Mouse (Mus musculus) thymus, adult 2 months (tissue): Measurements from ENCODE around the gene Kif5a. TPM values are rescaled to one million over a fixed set of nuclear protein-coding genes. Genes with fewer than 3 reads are reported as not detected.

Experiments used
- DNase-seq: peaks from one replicate; pipeline ENCODE4 v3.0.0; 2021
- H3K27ac ChIP-seq: fragments of 200-500 bp; 2 replicates; pipeline ENCODE4 v1.5.1; 2012; ENCODE audit warnings: low read length, control low read depth; ENCODE audit not compliant: control insufficient read depth, insufficient read depth
- H3K27me3 ChIP-seq: fragments of 200-500 bp; 2 replicates; pipeline ENCODE4 v1.6.1; 2012; ENCODE audit warnings: mild to moderate bottlenecking, low read length, moderate library complexity, mixed read lengths; ENCODE audit not compliant: control insufficient read depth, insufficient read depth
- H3K36me3 ChIP-seq: fragments of 200-500 bp; 2 replicates; pipeline ENCODE4 v1.6.1; 2012; ENCODE audit warnings: mild to moderate bottlenecking, low read length, moderate library complexity; ENCODE audit not compliant: control insufficient read depth, insufficient read depth
- H3K4me1 ChIP-seq: fragments of 200-500 bp; replicated peaks from 2 replicates; pipeline ENCODE4 v1.6.1; 2012; ENCODE audit warnings: low read length; ENCODE audit not compliant: control insufficient read depth, insufficient read depth
- H3K4me3 ChIP-seq: fragments of 200-500 bp; 2 replicates; pipeline ENCODE4 v1.5.1; 2012; ENCODE audit warnings: mild to moderate bottlenecking, low read length, control low read depth, moderate library complexity; ENCODE audit not compliant: control insufficient read depth, insufficient read depth
- CTCF ChIP-seq: fragments of 200-500 bp; IDR thresholded peaks from 2 replicates; pipeline ENCODE4 v1.5.1; 2012; ENCODE audit warnings: mild to moderate bottlenecking, control low read depth, low read length, moderate library complexity, borderline replicate concordance; ENCODE audit not compliant: control insufficient read depth, poor library complexity, insufficient read depth; ENCODE audit errors: extremely low read depth
- POLR2A ChIP-seq: fragments of 200-500 bp; IDR thresholded peaks from 2 replicates; pipeline ENCODE4 v1.6.1; 2012; ENCODE audit warnings: mild to moderate bottlenecking, low read length, control low read depth, moderate library complexity; ENCODE audit not compliant: control insufficient read depth, poor library complexity, insufficient read depth; ENCODE audit errors: extremely low read depth
- WGBS: fragments of 180-500 bp; shearing (Covaris S2); methylation state at CpG from one replicate; pipeline ENCODE4 v1.1.7; 2018; 5-methylcytosine and 5-hydroxymethylcytosine counted together
- polyA plus RNA-seq: library from polyadenylated mRNA; depleted of rRNA; stranded (reverse); fragments of >200 nt; gene quantifications from 2 replicates; pipeline ENCODE4 v1.2.3, GENCODE M21; 2012

The Kif5a gene
- polyA plus RNA-seq, 1 experiment, result 1.5 TPM

DNA sequence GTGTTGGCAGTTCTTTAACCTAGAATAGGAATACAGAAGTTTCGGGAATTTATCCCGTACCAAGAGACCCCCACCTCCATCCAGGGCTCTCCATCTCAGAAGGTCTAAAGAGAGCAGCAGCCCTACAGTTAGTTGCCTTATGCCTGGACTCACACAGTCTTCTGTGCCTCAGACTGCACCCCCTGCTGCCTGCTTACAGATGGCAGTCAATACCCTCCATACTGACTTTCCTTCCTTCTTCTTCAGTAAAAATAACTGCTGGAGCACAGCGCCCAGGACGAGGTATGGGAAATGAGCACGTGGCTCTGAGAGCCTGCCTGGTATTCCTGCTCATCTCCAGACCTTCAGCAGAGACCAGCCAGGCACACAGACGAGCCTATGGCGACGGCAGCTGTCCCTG, 62.9 kb downstream of the Kif5a start:
- no peak for DNase-seq
- Histone ChIP-seq H3K36me3 (peaks cover 11% of the 10 kb centered on the region; the same call in 1 of the 2 replicates), H3K27me3 (no peaks in the 10 kb centered on the region), H3K27ac (no peak overlapping the region), H3K4me1 (peaks cover 3% of the 10 kb centered on the region), H3K4me3 (no peak overlapping the region)
- TF ChIP-seq POLR2A (no peak), CTCF (no peak)
- WGBS, result 93% methylated on average over 8 of the region's 8 CpGs

DNA sequence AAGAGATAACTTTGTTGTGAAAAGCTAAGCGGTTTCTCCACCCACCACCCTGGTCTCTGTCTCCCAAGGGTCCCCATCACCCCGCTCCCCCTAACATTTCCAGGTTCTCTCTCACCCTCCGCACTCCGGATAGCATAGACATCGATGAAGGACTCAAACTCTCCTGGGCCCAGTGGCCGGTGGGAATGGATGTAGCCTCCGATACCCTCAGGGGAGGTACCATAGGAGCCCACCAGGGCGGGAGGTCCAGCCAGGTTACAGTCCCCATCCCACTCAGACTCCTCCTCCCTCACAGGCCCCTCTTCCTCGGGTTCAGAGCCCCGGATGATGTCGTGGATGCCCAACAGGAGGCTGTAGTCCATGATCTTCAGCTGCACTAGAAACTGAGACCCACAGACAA, 63.7 kb downstream of the Kif5a start:
- no peak for DNase-seq
- Histone ChIP-seq H3K4me3 (no peak overlapping the region), H3K27ac (no peak overlapping the region), H3K4me1 (peaks cover 11% of the 10 kb centered on the region), H3K27me3 (no peaks in the 10 kb centered on the region), H3K36me3 (peaks cover 5% of the 10 kb centered on the region; the same call in 1 of the 2 replicates)
- WGBS, result 95% methylated on average over 11 of the region's 11 CpGs
- no peak for TF ChIP-seq POLR2A

DNA sequence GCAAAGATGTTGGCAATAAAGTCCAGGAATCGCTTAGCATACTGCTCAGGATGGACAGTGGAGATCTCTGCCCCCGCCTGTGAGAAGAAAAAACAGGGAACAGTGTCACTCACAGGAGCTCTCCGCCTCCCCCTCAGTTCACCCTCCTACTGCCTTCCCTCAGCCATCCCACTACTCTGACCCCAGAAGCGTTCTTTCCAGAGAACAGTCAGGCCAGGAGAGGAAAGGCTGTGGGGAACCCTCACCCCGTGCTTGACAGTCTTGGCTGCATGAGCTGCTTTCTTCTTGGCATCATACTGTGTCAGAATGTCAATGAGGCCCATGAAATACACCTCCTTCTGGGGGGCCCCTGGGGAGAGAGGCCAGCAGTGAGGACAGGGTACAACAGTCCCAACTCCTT, 64.1 kb downstream of the Kif5a start:
- H3K36me3 ChIP-seq, result peaks cover 4% of the 10 kb centered on the region; the same call in 1 of the 2 replicates
- no peak overlapping the region for H3K4me3 ChIP-seq
- H3K27ac ChIP-seq, result no peak overlapping the region
- H3K27me3 ChIP-seq, result no peaks in the 10 kb centered on the region
- H3K4me1 ChIP-seq, result peaks cover 15% of the 10 kb centered on the region
- 93% methylated on average over 5 of the region's 5 CpGs for WGBS
- TF ChIP-seq CTCF, result no peak
- TF ChIP-seq POLR2A, result no peak
- no peak for DNase-seq

DNA sequence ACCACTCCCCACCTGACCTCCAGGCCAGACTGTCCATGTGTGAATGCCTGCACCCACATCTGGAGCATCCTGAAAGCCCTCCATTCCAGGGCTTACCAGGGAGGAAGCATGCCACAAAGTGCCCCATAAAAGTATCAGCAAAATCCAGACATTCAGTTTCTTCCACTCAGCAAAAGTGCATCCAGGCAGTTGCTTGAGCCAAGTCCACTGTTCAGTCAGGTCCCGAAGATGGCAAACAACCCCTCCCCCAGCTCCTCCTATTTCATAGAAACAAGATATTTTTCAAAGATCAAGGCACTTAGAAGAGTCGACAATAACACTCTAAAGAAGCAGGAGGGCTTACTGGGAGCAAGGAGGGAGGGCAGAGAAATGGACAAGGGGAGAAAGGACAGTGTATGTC, 64.7 kb downstream of the Kif5a start:
- TF ChIP-seq POLR2A, result no peak
- no peak for TF ChIP-seq CTCF
- 84% methylated on average over 2 of the region's 2 CpGs for WGBS
- Histone ChIP-seq H3K4me3 (no peak overlapping the region), H3K27ac (no peak overlapping the region), H3K36me3 (peaks cover 4% of the 10 kb centered on the region; the same call in 1 of the 2 replicates), H3K4me1 (peaks cover 15% of the 10 kb centered on the region), H3K27me3 (no peaks in the 10 kb centered on the region)
- DNase-seq, result no peak

DNA sequence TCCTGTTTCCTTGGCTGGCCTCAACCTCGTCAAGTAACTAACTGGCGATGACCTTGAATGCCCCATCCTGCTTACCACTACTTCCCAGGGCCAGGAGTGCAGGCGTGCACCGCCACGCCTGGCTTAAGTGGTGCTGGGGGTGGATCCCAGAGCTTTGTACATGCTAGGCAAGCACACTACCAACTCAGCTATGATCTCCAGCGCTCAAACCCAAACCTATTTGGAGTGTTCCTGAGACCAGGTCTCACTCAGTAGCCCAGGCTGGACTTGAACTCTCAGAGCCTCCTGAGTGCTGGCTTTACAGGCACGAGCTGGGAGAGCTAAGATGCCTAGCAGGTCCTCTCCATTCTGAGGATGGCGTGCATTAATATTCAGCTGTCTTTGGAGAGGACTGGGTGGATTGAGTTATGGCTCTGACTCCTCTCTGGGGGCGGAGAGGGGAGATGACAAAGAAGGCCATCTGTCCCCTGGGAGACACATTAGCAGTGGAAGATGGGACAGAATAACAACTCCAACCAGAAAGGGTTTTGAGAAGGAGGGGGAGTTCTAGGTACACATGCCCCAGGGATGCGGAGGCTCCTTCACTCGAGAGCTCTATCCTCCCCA, 65.5 kb downstream of the Kif5a start:
- 95% methylated on average over 11 of the region's 11 CpGs for WGBS
- TF ChIP-seq CTCF, result no peak
- no peak for TF ChIP-seq POLR2A
- Histone ChIP-seq H3K4me1 (peaks cover 15% of the 10 kb centered on the region), H3K4me3 (no peak overlapping the region), H3K27me3 (no peaks in the 10 kb centered on the region), H3K27ac (no peak overlapping the region), H3K36me3 (peaks cover 4% of the 10 kb centered on the region; the same call in 1 of the 2 replicates)
- no peak for DNase-seq

DNA sequence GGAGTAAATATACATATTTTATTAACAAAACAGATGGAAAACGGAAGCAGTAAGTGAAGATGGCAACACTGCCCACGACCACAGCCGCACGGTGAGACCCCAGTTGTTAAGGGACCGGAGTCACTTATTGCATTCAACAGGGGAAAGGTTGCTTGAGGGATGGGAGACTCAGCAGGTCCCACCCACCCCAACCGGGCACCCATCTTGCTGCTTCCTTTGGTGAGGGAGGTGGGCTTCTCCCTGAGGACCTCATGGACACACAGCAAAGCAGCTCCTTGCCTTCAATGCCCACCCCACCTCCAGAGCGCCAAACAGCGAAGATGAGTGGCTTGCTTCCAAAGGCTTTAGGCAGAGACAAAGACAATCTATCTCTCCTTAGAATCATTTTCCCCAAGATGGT, 66.0 kb downstream of the Kif5a start:
- TF ChIP-seq CTCF (no peak), POLR2A (no peak)
- no peaks in the 10 kb centered on the region for H3K27me3 ChIP-seq
- WGBS, result 98% methylated on average over 8 of the region's 8 CpGs
- H3K27ac ChIP-seq, result no peak overlapping the region
- no peak overlapping the region for H3K4me3 ChIP-seq
- peaks cover 4% of the 10 kb centered on the region; the same call in 1 of the 2 replicates for H3K36me3 ChIP-seq
- peaks cover 15% of the 10 kb centered on the region for H3K4me1 ChIP-seq
- no peak for DNase-seq

DNA sequence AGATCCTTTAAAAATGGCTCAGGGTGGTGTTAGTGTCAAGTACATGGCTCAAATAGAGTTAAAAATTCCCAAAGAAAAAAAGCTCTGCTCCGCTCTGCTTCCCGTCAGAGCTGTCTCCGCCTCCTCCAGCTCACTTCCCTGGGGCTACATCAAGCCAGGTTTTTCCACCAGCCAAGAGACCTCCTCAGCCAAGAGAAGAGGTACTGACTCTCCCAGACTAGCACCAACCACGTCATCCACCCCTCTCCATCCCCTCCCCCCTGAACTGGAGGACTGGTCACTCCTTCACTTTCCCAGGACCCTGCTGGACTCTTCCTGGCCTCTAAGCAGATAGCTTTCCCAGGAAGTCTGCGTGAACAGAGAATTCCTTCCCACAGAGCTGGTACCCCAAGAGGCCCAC, 66.8 kb downstream of the Kif5a start:
- TF ChIP-seq POLR2A, result no peak
- TF ChIP-seq CTCF, result no peak
- WGBS, result 96% methylated on average over 5 of the region's 5 CpGs
- Histone ChIP-seq H3K4me3 (no peak overlapping the region), H3K36me3 (peaks cover 4% of the 10 kb centered on the region; the same call in 1 of the 2 replicates), H3K27ac (no peak overlapping the region), H3K27me3 (no peaks in the 10 kb centered on the region), H3K4me1 (peaks cover 15% of the 10 kb centered on the region)
- no peak for DNase-seq
